Mouse (Mus musculus) megakaryocyte, adult 5-6 weeks (primary cell): ENCODE measurements around the gene Ep300. TPM values are rescaled to one million over a fixed set of nuclear protein-coding genes. Genes with fewer than 3 reads are reported as not detected.
"Not testable (repeated sequence)": the region's sequence is repeated elsewhere in the genome, so short reads cannot be mapped to it uniquely, and the experiment has no call there.

ENCODE experiments used
- ATAC-seq: 2 replicates; pipeline ENCODE4 v1.8.0; 2016; ENCODE audit warnings: mild to moderate bottlenecking, inconsistent platforms; ENCODE audit not compliant: poor library complexity, severe bottlenecking
- total RNA-seq, 2 experiments: library from RNA; stranded (forward) in 1 of 2; stranded (reverse) in 1 of 2; fragments of 153-499, 151-499 nt in 1 of 2; fragments of 221-1000, 200-1000 nt in 1 of 2; gene quantifications; 2 replicates each; pipeline versions ENCODE4 v1.2.3 to v1.2.4; 2015 to 2017

Gene Ep300
- total RNA-seq, 2 experiments from 2014 or later = 46.5 to 236 TPM

DNA sequence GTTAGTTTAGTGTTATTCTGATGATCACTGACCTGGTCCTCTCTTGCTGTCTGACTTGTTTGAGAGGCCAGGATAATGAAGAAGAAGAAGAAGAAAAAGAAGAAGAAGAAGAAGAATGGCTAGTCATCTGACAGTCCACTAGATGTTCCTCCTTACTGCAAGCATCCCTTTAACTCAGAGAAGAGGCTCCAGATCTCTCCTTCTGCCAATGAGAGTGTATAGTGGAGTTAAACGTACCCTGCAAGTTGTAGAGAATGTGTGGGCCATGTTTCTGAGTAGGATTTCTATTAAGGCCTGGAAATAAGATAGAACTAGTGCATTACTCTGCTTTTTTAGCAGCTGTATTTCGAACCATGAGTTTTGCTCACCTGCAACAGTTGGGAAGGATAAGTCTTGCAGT lies 2.5 kb downstream of the Ep300 start:
- ATAC-seq = no peak

DNA sequence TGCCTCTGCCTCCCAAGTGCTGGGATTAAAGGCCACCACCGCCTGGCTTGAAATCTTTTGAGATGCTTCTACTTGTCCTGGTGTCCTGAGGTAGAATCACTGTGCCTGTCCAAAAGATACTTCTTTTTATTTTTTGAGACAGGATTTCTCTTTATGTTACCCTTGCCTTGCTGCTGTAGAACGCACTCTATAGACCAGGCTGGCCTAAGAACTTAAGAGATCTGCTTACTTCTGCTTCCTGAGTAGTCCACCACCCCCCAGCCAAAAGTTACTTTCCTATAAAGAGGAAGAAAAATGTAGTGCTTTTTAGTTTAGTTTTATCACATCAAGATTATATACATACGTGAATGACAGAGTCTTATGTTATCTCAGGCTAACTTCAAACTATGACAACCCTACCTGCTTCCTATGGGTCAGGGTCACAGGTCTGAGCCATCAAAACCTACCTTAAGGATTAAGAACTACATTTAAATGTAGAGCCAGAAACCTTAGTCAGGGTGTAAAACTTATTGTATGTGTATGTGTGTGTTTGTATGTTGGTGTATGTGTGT lies 9.1 kb downstream of the Ep300 start:
- peak; percentile 67 for ATAC-seq

DNA sequence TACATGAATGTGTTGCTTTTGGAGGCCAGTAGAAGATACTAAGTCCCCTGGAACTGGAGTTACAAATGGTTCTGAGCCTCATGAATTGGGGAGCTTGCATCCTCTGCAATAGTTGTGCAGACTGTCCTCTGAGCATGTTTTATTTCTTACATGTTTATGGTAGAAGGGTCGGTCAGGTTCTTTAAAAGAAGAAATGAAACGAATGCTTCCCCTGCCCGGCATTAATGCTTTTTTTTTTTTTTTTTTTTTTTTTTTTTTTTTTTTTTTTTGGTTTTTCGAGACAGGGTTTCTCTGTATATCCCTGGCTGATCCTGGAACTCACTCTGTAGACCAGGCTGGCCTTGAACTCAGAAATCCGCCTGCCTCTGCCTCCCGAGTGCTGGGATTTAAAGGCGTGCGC lies 13.6 kb downstream of the Ep300 start:
- not testable (repeated sequence) for ATAC-seq

DNA sequence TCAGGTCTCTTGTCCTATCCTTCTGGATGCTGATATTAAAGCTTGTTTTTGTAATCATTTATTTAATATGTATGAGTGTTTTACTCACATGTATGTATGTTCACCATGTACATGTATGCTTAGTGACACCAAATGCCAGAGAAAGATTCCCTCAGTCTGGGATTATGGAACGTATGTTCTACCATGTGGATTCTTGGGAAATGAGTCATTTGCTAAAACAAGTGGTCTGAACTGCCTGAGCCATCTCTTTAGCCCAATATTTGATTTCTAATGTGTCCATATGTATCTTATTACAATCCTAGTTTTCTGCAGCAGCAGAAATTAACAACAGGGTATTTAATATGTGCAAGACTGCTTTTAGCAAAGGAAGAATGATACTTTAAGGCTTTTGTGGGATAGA lies 20.1 kb downstream of the Ep300 start:
- ATAC-seq = no peak

DNA sequence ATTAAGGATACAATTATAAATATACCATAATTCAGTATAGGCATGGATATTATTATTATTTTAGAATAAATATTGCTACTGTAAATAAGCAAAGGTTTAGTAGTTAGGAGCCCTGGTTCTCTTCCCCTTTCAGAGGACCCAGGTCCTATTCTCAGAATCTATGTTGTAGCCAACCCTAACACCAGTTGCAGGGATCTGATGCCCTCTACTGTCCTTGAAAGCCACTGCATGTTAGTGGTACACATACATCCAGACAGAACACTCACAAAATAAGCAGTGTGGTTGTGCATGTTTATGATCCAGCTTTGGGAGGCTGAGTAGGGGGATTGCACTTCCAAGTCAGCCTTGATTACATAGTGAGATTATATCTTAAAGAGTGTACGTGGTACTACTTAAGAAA lies 21.5 kb downstream of the Ep300 start:
- peak; percentile 70 for ATAC-seq

DNA sequence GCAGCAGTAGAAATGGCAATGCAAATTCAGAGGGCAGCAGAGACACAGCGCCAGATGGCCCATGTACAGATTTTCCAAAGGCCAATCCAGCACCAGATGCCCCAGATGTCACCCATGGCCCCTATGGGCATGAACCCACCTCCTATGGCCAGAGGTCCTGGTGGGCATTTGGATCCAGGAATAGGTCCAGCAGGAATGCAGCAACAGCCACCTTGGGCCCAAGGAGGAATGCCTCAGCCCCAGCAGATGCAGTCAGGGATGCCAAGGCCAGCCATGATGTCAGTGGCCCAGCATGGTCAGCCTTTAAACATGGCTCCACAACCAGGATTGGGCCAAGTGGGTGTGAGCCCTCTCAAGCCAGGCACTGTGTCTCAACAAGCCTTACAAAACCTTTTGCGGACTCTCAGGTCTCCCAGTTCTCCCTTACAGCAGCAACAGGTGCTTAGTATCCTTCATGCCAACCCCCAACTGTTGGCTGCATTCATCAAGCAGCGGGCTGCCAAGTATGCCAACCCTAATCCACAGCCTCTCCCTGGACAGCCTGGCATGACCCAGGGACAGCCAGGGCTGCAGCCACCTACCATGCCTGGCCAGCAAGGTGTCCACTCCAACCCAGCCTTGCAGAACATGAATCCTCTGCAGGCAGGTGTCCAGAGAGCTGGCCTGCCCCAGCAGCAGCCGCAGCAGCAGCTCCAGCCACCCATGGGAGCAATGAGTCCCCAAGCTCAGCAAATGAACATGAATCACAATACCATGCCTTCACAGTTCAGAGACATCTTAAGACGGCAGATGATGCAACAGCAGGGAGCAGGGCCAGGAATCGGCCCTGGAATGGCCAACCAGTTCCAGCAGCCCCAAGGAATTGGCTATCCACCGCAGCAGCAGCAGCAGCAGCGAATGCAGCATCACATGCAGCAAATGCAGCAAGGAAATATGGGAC lies 64.6 kb downstream of the Ep300 start:
- ATAC-seq = no peak

DNA sequence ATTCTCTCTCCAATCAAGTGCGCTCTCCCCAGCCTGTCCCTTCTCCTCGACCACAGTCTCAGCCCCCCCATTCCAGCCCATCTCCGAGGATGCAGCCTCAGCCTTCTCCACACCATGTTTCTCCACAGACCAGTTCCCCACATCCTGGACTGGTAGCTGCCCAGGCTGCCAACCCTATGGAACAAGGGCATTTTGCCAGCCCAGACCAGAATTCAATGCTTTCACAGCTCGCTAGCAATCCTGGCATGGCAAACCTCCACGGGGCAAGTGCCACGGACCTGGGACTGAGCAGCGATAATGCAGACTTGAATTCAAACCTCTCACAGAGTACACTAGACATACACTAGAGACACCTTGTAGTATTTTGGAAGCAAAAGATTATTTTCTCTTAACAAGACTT lies 65.5 kb downstream of the Ep300 start:
- ATAC-seq = no peak

DNA sequence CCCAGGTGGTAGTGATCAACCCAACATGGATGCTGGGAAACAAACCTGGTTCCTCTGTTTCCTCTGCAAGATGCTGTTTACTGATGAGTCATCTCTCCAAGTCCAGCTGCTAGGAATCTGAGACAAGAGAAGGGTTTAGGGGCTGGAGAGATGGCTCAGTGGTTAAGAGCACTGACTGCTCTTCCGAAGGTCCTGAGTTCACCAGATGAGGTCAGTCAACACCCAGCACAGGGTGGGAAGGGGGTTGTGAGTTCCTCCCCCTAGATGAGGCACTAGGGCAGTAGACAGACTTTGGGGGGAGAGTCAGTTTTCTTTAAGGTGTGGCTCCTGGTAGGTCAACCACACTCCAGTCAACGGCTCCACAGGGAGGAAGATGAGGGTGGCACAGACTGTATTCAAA lies 76.5 kb downstream of the Ep300 start:
- no peak for ATAC-seq

DNA sequence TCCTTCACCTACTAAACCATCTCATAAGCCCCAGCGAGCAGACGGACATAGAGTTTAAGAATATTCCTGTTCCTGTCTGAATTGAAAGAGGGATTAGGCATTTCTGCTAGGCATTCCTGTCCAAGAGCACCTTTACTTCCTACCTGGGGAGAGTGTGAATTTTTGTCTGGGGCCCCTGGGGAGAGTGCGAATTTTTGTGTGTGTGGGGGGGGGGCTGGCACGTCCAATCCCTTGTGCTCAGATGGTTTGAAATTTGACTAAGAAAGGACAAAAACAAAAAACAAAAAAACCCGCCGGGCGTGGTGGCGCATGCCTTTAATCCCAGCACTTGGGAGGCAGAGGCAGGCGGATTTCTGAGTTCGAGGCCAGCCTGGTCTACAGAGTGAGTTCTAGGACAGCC lies 78.1 kb downstream of the Ep300 start:
- ATAC-seq = no peak

DNA sequence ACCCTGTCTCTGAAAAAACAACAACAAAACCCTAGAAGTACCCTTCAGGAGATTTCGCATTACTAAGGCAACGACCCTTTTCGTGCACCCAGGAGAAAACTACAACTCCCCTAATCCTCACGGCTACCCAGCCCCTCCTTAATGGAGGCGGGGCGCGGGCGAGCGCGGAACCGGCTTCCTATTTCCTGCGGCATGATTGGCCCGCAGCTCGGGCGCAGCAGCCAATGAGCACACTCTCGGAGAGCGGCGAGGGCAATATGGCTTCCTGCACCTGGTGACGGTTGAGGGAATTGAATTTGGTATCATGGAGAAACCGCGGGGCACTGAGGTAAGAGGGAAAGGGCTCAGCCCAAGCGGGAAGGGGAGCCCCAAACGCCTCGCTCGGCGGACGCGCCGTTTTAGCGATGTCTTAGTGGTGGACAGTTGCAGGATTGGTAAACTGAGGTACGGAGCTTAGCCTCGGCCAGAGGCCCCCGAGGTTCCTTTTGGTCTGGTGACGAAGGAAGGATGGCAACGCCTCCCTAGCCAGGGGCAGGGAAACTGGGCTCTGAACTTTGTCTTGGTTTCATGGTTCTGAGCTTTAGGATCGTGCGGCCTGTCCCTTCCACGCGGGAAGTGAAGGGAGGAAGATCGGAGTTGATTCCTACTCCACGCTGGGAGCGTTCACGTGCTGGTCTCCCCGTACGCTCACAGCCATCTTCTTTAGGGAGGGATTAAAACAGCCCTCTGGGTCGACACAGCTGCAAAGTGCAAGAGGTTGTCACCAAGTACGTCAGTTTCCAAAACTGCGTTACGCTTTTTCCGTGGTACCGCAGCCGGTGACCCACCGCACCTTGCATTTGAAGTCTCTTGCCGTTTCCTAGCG lies 78.8 kb downstream of the Ep300 start, which contains the start of gene L3mbtl2:
Gene L3mbtl2 (plus strand): TSS at position 193 of the 865 bp plus-strand sequence.
- peak; percentile 100 for ATAC-seq

DNA sequence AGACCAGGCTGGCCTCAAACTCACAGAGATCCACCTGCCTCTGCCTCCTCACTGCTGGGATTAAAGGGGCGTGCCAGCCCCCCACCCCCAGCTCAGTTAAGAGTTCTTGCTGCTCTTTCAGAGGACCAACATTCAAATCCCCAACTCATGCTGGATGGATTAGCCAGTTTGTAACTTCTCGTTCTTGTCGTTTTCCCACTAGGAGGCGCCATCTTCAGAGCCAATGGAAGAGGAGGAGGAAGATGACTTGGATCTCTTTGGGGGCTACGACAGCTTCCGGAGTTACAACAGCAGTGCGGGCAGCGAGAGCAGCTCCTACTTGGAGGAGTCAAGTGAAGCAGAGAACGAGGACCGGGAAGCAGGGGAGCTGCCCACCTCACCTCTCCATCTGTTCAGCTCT lies 81.8 kb downstream of the Ep300 start:
- ATAC-seq = no peak

DNA sequence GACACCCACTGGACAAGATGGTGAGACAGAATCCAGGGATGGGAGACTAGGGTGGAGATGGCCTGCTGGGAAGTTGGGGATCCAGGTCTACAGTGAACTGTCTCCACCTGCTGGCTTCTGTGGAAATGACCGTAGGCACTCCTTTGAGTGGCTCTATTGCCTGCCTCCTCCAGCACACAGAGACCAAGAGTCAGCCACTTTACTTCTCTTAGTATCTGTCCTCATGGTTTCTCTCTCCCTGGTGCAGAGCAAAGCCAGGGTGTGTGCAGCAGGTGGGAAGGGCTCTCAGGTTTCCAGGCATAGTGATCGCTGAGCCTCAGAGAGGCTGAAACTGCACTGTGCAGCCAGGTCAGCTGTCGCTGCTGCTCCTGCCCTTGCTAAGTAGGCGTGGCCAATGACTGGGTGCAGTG lies 85.1 kb downstream of the Ep300 start:
- ATAC-seq = no peak

DNA sequence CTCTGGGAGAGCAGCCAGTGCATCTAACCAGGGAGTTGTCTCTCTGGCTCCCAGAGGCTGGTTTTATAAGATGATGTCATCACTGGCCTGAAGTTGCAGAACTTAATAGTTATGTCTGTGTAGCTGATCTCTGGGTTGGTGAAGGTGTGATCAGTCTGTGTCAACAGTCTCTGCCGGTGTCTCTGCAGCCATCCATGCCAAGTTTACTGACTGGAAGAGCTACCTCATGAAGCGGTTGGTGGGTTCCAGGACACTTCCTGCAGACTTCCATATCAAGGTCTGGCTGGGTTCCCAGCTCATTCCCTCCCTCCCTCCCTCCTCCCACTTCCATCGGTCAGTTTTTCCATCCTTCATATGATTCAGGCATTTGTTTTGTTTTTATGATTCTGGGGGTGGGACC lies 91.5 kb downstream of the Ep300 start:
- no peak for ATAC-seq

DNA sequence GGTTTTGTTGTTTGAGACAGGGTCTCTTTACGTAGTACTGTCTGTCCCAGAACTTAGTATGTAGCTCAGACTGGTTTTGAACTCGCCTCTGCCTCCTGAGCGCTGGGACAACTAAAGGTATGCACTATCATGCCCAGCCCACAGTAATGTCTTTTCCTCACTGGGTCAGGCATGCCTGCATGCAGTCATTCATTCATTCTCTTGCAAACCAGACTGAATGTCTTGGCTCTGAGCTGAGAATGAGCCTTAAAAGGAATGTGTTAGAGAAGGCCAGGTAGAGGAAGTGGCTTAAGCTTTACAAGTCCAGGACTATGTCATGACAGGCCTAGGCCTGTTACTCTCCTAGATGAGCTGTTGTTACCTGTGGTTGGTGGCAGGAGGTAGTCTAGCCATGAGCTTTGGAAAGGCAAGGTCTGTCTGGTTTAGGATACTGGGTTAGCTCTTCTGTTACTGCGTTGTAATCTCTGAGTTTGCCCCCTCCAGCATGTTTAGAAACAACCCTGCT lies 95.2 kb downstream of the Ep300 start:
- no peak for ATAC-seq

DNA sequence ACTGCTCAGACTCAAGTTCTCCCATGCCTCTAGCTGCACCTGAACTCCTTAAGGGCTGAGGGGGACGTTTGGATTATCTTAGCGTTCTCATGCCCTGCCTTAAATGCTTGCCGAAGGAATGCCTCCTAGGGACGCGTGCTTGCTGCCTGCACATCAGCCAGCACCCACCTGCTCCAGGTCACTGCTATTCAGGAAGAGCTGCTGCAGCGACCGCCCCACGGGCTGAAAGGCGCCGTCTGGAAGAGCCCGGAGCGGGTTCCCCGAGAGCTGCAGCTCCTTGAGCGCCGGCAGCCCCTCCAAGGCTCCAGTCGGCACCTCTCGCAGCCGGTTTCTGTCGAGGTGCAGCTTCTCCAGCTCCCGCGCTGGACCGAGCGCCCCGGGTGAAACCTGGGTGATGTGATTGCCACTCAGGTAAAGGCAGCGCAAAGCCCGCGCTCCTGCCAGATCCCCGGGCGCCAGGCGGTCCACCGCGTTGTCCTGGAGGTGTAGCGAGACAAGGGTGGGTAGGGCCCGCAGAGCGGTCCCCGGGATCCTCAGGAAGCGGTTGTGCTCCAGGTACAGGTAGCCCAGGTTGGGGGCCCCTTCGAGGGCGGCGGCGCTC lies 108.3 kb downstream of the Ep300 start:
- no peak for ATAC-seq

DNA sequence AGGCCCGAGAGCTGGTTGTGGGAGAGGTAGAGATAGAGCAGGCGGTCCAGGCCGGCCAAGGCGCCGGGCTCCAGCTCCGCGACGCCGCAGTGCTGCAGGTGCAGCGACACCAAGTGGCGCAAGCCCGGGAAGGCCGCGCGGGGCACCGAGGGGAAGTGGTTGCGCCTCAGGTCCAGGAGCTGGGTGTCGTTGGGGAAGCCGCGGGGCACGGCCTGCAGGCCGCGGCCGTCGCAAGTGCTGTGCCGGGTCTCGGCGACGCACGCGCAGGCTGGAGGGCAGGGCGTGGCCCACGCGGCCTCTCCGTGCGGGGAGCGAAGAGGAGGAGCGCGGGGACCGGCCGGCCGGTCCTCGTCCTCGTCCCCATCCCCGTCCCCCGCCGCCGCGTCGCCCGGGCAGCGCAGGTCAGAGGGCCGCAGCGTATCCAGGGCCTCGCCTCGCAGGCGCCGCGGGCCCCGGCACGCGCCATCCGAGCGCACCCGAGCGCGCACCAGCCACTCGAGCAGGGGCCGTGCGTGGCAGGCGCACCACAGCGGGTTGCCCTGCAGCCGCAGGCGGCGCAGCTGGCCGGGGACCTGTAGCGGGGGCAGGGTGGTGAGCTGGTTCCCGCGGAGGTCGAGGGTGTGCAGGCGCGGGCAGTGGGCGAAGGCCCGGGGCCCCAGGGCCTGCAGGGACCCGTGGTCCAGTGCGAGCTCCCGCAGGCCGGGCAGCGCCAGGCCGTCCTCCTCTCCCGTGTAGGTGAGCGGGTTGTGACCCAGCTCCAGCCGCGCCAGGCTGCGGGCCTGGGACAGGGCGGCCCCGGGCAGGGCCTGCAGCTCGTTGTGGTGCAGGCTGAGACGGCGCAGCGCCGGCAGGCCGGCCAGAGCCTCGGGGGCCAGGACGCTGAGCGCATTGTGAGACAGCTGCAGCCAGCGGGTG lies 109.1 kb downstream of the Ep300 start:
- ATAC-seq = peak; percentile 96

DNA sequence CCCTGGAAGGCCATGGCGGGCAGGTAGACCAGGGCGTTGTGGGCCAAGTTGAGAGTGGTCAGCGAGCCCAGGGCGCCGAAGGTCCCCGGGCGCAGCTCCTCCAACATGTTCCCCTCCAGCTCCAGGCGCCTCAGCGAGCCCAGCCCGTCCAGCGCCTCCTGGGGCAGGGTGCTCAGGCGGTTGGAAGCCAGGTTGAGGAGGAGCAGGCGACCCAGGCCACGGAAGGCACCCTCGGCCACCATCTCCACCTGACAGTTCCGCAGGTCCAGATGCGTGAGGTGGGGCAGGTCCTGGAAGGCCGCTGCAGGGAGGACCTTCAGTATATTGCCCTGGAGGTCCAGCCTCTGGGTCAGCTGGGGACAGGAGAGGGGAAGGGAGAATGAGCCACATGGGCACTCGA lies 109.7 kb downstream of the Ep300 start:
- no peak for ATAC-seq

DNA sequence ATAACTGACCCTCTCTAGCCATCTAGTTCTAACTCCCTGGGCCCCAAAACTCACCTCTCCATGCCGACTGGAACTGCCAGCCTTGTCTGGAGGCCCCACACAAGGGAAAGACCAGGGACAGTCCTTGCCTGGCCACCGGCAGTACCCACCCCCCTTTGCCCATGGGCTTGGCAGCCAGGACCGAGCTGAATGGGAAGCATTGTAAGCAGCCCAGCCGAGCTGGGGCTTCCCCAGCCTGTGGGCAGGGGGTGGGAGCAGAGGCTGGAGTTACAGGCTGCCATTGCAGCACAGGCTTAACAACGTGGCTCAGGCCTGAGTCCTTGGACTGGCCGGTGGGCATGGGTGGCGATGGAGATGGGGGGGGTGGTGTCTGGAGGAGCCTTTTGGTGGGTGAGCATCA lies 112.0 kb downstream of the Ep300 start, which contains the start of gene Chadl:
Gene Chadl (minus strand): TSS at position 113 of the 400 bp plus-strand sequence.
- ATAC-seq = no peak

DNA sequence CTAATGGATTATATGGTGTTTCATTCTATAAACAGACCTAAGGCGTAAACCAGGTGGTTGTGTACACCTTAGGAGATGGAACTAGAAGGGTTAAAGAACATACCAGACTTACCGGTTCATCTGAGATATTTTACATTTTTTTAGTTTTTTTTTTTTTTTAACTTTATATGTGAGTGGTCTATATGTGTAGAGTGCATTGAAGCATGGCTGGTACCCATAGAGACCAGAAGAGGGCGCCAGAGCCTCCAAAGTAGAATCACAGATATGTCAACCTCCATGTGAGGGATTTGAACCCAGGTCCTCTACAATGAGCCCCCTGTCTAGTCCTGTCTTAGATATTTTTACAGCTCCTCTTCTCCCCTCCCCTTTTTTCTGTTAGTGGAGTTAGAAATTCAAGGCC lies 112.7 kb downstream of the Ep300 start:
- no peak for ATAC-seq

DNA sequence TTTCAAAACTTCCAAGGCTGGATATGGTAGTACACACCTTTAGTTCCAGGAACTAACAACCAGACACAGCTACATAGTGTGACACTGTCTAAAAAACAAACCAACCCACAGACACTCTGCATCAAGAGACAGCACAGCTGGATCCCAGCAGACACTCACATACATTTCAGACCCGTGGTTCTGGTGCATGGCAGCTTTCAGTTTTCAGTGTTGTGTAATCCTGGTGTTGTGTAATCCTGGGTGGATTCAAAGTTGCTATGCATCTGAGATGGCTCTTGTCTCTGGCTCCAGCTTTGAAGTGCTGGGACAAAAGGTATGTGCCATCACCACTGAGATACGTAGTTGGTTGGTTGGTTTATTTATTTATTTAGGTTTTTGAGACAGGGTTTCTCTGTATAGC lies 113.4 kb downstream of the Ep300 start:
- ATAC-seq = peak; percentile 24; the same call in 1 of the 2 replicates
